Mouse (Mus musculus): ENCODE measurements around the gene 6820408C15Rik. TPM values are rescaled to one million over a fixed set of nuclear protein-coding genes. Genes with fewer than 3 reads are reported as not detected.

Gene 6820408C15Rik
- polyA plus RNA-seq, 1 experiment from 2014 or later, result 0.61 TPM

DNA sequence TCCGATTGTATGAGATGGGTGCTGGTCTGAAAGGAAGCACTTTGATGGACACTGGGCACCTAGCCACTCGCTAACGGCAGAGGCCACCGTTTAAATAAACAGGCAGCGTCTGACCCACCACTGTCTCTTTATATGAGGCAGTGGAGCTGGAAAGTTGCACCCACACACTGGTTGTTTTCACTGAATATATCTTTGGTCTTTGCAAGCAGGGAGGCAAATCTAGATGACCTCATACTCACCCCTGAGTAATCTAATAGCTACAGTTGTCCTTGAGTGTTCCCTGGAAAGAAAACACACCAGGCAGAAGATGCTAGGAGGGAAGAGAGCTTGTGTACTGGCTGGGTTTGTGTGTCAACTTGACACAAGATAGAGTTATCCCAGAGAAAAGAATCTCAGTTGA is 32.1 kb downstream of the 6820408C15Rik start:
- H3K9me3 ChIP-seq (replicated peaks), result no peaks in the 10 kb centered on the region
- no peaks in the 10 kb centered on the region for H3K27me3 ChIP-seq (ENCODE audit: low read depth, poor library complexity, severe bottlenecking)
- H3K36me3 ChIP-seq, result no peaks in the 10 kb centered on the region
- no peak overlapping the region for H3K4me3 ChIP-seq
- no peak overlapping the region for H3K27ac ChIP-seq
- peaks cover 12% of the 10 kb centered on the region for H3K4me1 ChIP-seq
- no peak for DNase-seq (ENCODE audit: low spot score)
- 69% methylated on average over 5 of the region's 5 CpGs for WGBS

DNA sequence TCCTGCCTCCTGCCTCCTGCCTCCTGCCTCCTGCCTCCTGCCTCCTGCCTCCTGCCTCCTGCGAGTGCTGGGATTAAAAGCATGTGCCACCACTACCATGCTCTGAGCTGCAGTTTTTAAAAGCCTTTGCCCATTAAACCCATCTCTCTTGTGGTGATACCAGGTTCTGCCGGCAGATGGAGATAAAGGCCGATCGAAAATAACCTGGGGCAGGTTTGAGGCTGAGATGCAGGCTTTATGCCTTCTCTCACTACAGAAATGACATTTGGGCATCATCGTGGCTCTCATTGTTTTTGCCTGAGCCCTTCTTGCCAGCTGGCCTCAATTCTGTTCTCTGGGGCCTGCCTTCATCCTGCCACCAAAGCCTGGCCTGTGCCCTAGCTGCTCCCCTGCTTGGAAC is 34.9 kb downstream of the 6820408C15Rik start:
- no peaks in the 10 kb centered on the region for H3K36me3 ChIP-seq
- H3K4me3 ChIP-seq, result no peak overlapping the region
- H3K27me3 ChIP-seq (ENCODE audit: low read depth, poor library complexity, severe bottlenecking), result no peaks in the 10 kb centered on the region
- DNase-seq (ENCODE audit: low spot score), result peak; percentile 77
- H3K4me1 ChIP-seq, result peaks cover 14% of the 10 kb centered on the region
- H3K27ac ChIP-seq, result no peak overlapping the region
- WGBS, result 7% methylated on average over 5 of the region's 5 CpGs
- no peaks in the 10 kb centered on the region for H3K9me3 ChIP-seq (replicated peaks)

DNA sequence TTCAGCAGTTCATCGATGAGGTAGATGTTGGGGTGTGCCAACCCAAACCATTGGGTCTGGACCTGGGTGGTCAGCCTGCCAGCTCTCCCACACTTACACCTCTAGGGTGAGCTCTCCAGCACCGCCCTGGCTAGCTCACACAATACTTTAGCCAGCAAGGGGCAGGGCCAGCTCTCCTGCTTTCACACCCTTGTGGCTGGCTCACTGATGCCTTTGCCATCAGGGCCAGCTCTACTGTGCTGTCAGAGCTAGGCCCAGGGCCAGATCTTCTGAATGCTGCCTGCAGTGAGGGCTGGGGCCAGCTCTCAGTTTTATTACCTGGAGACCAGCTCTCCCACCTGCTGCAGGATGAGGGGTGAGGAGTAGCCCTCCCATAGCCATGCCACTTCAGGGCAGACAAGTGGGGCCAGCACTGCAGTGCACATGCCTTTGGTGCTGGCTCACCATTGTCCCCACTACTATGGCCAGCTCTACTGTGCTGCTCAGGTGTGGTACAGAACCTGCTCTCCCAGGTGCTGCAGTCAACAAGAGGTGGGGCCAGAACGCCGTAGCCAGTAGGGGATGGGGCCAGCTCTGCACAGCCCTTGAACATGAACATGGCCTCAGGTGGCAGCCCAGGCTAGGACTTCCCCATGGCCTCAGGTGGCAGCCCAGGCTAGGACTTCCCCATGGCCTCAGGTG is 36.9 kb downstream of the 6820408C15Rik start:
- no peak for DNase-seq (ENCODE audit: low spot score)
- Histone ChIP-seq H3K27me3 (ENCODE audit: low read depth, poor library complexity, severe bottlenecking) (no peaks in the 10 kb centered on the region), H3K4me1 (peaks cover 14% of the 10 kb centered on the region), H3K27ac (no peak overlapping the region), H3K9me3 (replicated peaks) (no peaks in the 10 kb centered on the region), H3K36me3 (no peaks in the 10 kb centered on the region), H3K4me3 (no peak overlapping the region)
- WGBS, result 73% methylated on average over 4 of the region's 4 CpGs

DNA sequence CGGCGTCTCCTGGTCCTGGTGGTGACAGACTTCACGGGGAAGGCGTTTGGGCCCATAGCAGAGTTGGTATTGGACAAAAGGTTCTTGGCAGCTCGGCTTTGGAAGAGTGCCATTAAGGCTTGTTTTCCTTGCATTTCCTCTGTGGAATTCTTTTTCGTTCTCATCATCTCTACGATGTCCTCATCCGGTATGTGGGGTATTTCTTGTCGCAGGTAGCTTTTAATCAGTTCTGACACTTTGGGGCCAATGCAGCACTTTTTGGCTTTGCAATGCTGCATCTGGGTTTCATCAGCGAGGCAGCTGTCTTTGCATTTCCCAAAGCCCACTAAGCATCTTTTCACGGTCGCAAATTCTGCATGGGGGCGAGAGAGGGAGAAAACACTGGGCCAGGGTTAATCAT is 43.9 kb downstream of the 6820408C15Rik start:
- H3K27me3 ChIP-seq (ENCODE audit: low read depth, poor library complexity, severe bottlenecking), result peaks cover 5% of the 10 kb centered on the region; the same call in 1 of the 2 replicates
- H3K27ac ChIP-seq, result no peak overlapping the region
- no peaks in the 10 kb centered on the region for H3K36me3 ChIP-seq
- peaks cover 10% of the 10 kb centered on the region for H3K4me1 ChIP-seq
- no peaks in the 10 kb centered on the region for H3K9me3 ChIP-seq (replicated peaks)
- no peak for DNase-seq (ENCODE audit: low spot score)
- no peak overlapping the region for H3K4me3 ChIP-seq
- 54% methylated on average over 13 of the region's 13 CpGs for WGBS

DNA sequence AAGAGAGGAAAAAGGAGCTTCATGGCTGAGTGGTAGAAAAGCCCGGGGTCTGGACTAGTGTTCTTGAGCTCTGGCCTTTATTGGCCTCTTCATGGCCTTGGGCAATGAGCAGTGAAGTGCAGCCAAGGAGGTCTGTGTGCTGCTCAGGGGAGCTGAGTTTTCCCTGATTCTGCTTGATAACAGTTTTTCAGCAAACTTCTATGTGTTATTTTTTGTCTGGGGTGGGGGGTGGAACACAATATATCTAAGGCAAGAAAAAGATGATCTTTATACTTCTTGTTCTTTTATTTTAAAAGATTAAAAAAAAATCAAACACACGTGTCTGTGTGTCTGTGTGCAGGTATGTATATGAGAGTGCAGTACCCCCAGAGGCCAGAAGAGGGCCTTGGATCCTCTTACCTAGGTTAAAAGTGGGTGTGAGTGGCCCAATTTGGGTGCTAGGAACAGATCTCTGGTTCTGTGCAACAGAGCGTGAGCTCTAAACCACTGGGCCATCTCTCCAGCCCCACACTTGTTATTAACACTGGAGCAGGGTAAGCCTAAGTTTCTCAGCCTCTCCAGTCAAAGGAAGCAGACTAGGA is 49.3 kb downstream of the 6820408C15Rik start, which contains the start of gene Defb23:
Defb23 (minus strand) TSS at position 51 of the 581 bp plus-strand sequence.
- H3K9me3 ChIP-seq (replicated peaks), result no peaks in the 10 kb centered on the region
- no peaks in the 10 kb centered on the region for H3K4me1 ChIP-seq
- peaks cover 5% of the 10 kb centered on the region; the same call in 1 of the 2 replicates for H3K27me3 ChIP-seq (ENCODE audit: low read depth, poor library complexity, severe bottlenecking)
- WGBS, result 86% methylated on average over 3 of the region's 3 CpGs
- H3K27ac ChIP-seq, result no peak within 1 kb of the TSS
- no peaks in the 10 kb centered on the region for H3K36me3 ChIP-seq
- DNase-seq (ENCODE audit: low spot score), result no peak
- no peak within 1 kb of the TSS for H3K4me3 ChIP-seq

DNA sequence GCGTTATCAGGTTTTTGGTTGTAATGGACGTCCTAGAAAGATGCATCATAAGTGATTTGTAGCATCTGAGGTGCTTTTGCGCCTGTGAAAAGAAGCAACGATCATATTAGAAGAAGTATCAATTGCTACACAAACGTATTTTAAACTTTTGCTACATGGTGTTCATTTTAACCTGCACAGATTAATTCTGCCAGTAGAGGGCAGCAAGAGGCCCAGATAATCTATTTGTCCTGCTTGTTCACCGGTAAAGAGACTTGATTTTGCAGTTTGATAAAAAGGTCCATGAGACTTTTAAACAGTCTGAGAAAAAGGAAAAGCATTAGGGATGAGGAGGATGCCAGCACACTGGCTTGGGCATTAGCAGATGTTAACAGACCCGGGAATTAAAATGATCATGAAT is 55.6 kb downstream of the 6820408C15Rik start:
- no peaks in the 10 kb centered on the region for H3K4me1 ChIP-seq
- no peak overlapping the region for H3K4me3 ChIP-seq
- DNase-seq (ENCODE audit: low spot score), result peak; percentile 40
- WGBS, result 37% methylated on average over 7 of the region's 7 CpGs
- H3K27ac ChIP-seq, result no peak overlapping the region
- H3K36me3 ChIP-seq, result no peaks in the 10 kb centered on the region
- H3K9me3 ChIP-seq (replicated peaks), result no peaks in the 10 kb centered on the region
- H3K27me3 ChIP-seq (ENCODE audit: low read depth, poor library complexity, severe bottlenecking), result no peaks in the 10 kb centered on the region

DNA sequence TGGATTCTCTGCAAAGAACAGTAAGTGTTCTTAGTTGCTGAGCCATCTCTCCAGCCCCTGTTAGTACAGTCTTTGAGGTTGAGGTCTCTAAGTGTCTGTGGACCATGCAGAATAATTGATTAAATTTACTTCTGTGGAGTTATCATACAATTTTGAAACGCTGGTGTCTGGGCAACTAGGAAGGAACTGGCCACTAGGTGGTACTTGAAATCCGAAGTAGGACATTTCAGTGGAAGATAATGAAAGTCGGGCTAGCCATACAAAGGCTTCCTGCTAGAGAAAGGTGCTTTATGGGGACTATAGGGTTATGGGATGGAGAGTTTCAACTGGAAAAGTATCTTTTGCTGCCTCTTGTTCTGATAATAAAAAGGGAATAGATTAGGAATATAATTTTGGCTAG is 57.0 kb downstream of the 6820408C15Rik start:
- Histone ChIP-seq H3K4me3 (no peak overlapping the region), H3K27ac (no peak overlapping the region), H3K27me3 (ENCODE audit: low read depth, poor library complexity, severe bottlenecking) (no peaks in the 10 kb centered on the region), H3K9me3 (replicated peaks) (no peaks in the 10 kb centered on the region), H3K36me3 (no peaks in the 10 kb centered on the region), H3K4me1 (no peaks in the 10 kb centered on the region)
- DNase-seq (ENCODE audit: low spot score), result no peak
- 39% methylated on average over 3 of the region's 3 CpGs for WGBS

DNA sequence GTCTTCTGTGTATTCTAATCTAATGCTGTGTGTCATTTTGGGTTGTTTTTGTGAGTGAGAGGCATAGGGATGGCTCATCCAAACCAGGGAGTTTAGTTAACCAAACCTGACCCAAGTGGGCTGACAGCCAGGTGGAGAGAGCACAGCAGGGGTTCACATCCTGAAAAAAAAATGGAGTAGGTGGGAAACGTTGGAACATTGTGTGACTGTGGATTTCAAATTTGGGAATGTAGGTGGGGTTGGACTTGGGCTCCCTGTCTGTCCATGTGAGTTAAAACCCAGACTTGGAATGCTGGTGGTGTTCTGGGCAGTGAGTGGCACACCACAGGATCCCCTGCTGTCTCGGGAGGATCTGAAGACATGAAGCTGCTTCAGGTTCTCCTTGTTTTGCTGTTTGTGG is 61.4 kb downstream of the 6820408C15Rik start, which contains the start of gene Defb20:
Defb20 (plus strand) TSS at position 301 of the 400 bp plus-strand sequence.
- Histone ChIP-seq H3K27me3 (ENCODE audit: low read depth, poor library complexity, severe bottlenecking) (no peaks in the 10 kb centered on the region), H3K9me3 (replicated peaks) (no peaks in the 10 kb centered on the region), H3K4me1 (no peaks in the 10 kb centered on the region), H3K36me3 (no peaks in the 10 kb centered on the region), H3K4me3 (no peak within 1 kb of the TSS), H3K27ac (no peak within 1 kb of the TSS)
- 60% methylated on average over 2 of the region's 2 CpGs for WGBS
- no peak for DNase-seq (ENCODE audit: low spot score)

DNA sequence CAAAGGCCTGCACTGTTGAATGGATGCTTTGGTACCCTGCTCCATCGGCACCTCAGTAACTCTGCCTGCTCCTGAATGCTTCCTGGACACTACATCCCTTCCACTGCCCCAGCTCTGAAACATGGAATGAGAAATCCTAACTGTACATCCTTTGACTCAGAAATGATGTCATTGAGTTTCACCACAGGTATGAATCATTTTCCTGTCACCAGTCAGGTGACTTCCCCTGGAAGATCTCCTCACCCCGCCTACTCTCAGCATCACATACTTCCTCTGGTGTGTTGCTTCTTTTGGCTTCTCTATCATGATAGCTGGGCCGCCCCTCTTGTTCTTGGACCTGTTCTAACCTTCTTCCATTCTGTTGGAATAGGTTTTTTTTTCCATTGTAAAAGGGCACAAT is 65.5 kb downstream of the 6820408C15Rik start:
- WGBS, result 85% methylated on average over 3 of the region's 3 CpGs

DNA sequence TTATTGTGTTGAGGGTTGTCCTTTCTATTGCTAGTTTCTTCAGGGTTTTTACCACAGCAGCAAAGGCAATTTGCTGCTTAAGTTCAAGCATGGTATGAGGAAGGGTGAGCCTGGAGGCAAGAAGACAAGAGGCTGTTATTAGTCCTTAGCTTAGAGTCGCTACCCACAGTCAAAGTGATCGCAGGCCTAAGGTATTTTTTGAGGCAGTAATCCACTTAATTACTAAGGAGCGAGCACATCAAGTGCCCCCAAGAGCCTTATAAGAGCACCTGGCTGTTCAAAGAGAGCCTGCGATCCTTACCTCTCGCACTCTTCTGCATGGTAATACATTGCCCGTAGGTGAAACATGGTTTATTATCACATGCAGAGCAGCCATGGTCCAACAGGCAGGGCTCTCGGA is 66.3 kb downstream of the 6820408C15Rik start:
- no peaks in the 10 kb centered on the region for H3K36me3 ChIP-seq
- no peaks in the 10 kb centered on the region for H3K9me3 ChIP-seq (replicated peaks)
- peaks cover 7% of the 10 kb centered on the region; the same call in 1 of the 2 replicates for H3K4me1 ChIP-seq
- no peak overlapping the region for H3K27ac ChIP-seq
- no peak for DNase-seq (ENCODE audit: low spot score)
- WGBS, result 87% methylated on average over 7 of the region's 7 CpGs
- no peaks in the 10 kb centered on the region for H3K27me3 ChIP-seq (ENCODE audit: low read depth, poor library complexity, severe bottlenecking)
- H3K4me3 ChIP-seq, result no peak overlapping the region

More for the DNA sequence above, 65.5 kb downstream of the 6820408C15Rik start:
- H3K4me3 ChIP-seq, result no peak overlapping the region
- H3K4me1 ChIP-seq, result peaks cover 7% of the 10 kb centered on the region; the same call in 1 of the 2 replicates
- no peaks in the 10 kb centered on the region for H3K9me3 ChIP-seq (replicated peaks)
- DNase-seq (ENCODE audit: low spot score), result no peak
- no peaks in the 10 kb centered on the region for H3K27me3 ChIP-seq (ENCODE audit: low read depth, poor library complexity, severe bottlenecking)
- H3K27ac ChIP-seq, result no peak overlapping the region
- no peaks in the 10 kb centered on the region for H3K36me3 ChIP-seq

DNA sequence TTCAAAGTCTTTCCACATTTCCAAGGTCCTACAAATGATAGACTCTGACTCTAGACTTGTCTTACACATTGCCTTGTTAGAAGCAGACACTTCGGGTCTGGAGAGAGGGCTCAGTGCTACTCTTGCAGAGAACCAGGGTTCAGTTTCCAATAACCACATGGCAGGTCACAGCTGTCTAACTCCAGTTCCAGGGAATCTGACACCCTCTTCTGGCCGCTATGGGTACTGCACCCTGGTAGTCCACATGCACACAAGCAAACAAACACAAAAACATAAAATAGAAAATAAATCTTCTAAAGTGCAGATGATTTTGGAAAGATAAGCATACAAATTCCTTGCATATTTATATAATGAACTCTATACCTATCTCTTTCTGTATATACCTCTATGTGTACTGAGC is 71.6 kb downstream of the 6820408C15Rik start:
- no peak overlapping the region for H3K4me3 ChIP-seq
- no peaks in the 10 kb centered on the region for H3K27me3 ChIP-seq (ENCODE audit: low read depth, poor library complexity, severe bottlenecking)
- no peak for DNase-seq (ENCODE audit: low spot score)
- H3K27ac ChIP-seq, result no peak overlapping the region
- H3K9me3 ChIP-seq (replicated peaks), result no peaks in the 10 kb centered on the region
- peaks cover 7% of the 10 kb centered on the region; the same call in 1 of the 2 replicates for H3K4me1 ChIP-seq
- WGBS, result 70% methylated on average over 2 of the region's 2 CpGs
- H3K36me3 ChIP-seq, result no peaks in the 10 kb centered on the region

DNA sequence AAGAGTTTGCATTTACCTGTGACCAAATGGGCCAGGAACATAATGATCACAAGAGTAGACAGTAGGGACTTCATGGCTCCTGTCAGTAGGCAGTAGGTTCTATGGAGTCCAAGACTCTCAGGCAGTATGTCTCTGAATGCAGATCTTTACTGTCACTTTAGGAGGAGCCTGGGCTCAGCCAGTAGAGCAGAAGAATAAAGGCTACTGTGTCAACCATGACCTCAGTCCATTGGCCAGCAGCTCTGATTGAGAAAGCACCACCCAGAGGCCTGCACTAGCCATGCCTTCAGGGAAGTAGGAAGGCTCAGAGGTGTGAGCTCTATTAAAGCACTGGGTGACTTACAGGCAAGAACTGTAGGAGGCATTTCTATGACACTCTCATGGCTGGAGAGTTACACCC is 74.7 kb downstream of the 6820408C15Rik start, which contains the start of gene Defb22:
Defb22 (minus strand) TSS at position 101 of the 400 bp plus-strand sequence.
- H3K9me3 ChIP-seq (replicated peaks), result no peaks in the 10 kb centered on the region
- H3K36me3 ChIP-seq, result no peaks in the 10 kb centered on the region
- no peak within 1 kb of the TSS for H3K4me3 ChIP-seq
- H3K27ac ChIP-seq, result no peak within 1 kb of the TSS
- no peak for DNase-seq (ENCODE audit: low spot score)
- H3K27me3 ChIP-seq (ENCODE audit: low read depth, poor library complexity, severe bottlenecking), result no peaks in the 10 kb centered on the region
- peaks cover 7% of the 10 kb centered on the region; the same call in 1 of the 2 replicates for H3K4me1 ChIP-seq

DNA sequence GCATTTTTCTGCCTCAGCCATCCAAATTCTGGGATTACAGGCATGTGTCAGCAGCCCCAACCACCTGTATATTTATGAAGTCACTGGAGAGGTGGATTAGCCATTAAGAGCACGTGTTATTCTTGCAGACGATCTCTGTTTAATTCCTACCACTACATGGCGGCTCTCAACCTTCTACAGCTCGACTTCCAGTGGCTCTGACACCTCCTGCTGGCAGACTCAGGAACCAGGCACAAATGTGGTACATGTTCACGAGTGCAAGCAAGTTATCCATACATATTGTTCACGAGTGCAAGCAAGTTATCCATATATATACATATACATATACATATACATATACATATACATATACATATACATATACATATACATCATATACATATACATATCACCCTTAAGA is 77.8 kb downstream of the 6820408C15Rik start:
- 77% methylated on average over 6 of the region's 6 CpGs for WGBS
- H3K27me3 ChIP-seq (ENCODE audit: low read depth, poor library complexity, severe bottlenecking), result no peaks in the 10 kb centered on the region
- no peak overlapping the region for H3K27ac ChIP-seq

More for the DNA sequence above, 77.8 kb downstream of the 6820408C15Rik start:
- no peaks in the 10 kb centered on the region for H3K4me1 ChIP-seq
- H3K4me3 ChIP-seq, result no peak overlapping the region
- H3K36me3 ChIP-seq, result no peaks in the 10 kb centered on the region
- H3K9me3 ChIP-seq (replicated peaks), result no peaks in the 10 kb centered on the region
- DNase-seq (ENCODE audit: low spot score), result no peak

Measured in limb, embryonic 10.5 days (tissue).